Mouse (Mus musculus): ENCODE results near the gene Ccdc141.

GRCm38 (mm10) chr2:77105006-77105715, 65.3 kb downstream of the Ccdc141 start:
- TF ChIP-seq CTCF (IDR thresholded peaks at IDR 0.05; ENCODE audit: extremely low read depth, insufficient read length, insufficient replicate concordance, low read depth, low read length) = no peak
- TF ChIP-seq POLR2A (IDR thresholded peaks at IDR 0.05; ENCODE audit: low read depth, low read length) = no peak
